Mouse (Mus musculus): ENCODE data around the gene Atp8a1. TPM values are rescaled to one million over a fixed set of nuclear protein-coding genes. Genes with fewer than 3 reads are reported as not detected.

Atp8a1 gene
- total and polyA plus RNA-seq, 3 experiments, result 4.4 to 11.2 (median 5.5) TPM

GRCm38 (mm10) chr5:67821987-67822401 is 25.2 kb downstream of the Atp8a1 start:
- Histone ChIP-seq H3K27ac (ENCODE audit: insufficient read depth, low read depth) (no peak overlapping the region), H3K4me1 (ENCODE audit: control insufficient read depth in 1 of 2, insufficient read depth in 2 of 2) (peaks cover 19 to 47% of the 10 kb centered on the region in 2 experiments), H3K9ac (ENCODE audit: insufficient read depth, low read depth) (peak overlapping the region; percentile 24; the same call in 1 of the 2 replicates), H3K36me3 (replicated peaks in 1 of 2; ENCODE audit: control insufficient read depth in 1 of 2, insufficient read depth in 1 of 2, low read length in 1 of 2) (no peaks in the 10 kb centered on the region), H3K79me2 (replicated peaks; ENCODE audit: control insufficient read depth, extremely low read depth, insufficient read depth, poor library complexity, severe bottlenecking) (no peaks in the 10 kb centered on the region), H3K27me3 (replicated peaks) (no peaks in the 10 kb centered on the region), H3K4me3 (replicated peaks in 1 of 3; ENCODE audit: low read depth in 2 of 3, low read length in 2 of 3, poor library complexity in 1 of 3) (no peak overlapping the region), H3K9me3 (replicated peaks; ENCODE audit: low read length) (no peaks in the 10 kb centered on the region), H3K4me2 (ENCODE audit: insufficient read depth, low read depth, poor library complexity, severe bottlenecking) (peak overlapping the region; percentile 83)
- peak; percentile 35 for DNase-seq (ENCODE audit: extremely low read depth)
- TF ChIP-seq TCF12 (IDR thresholded peaks at IDR 0.05; ENCODE audit: low read depth, low read length) (no peak), MXI1 (IDR thresholded peaks at IDR 0.05; ENCODE audit: low read depth, low read length) (peak; percentile 58; the same call in 1 of the 2 replicates), MAFK (IDR thresholded peaks at IDR 0.05; ENCODE audit: insufficient replicate concordance, low read length) (no peak), POLR2A (IDR thresholded peaks at IDR 0.05; ENCODE audit: low read depth, low read length) (0 out of 2 replicates have a peak, but pooled peaks have one; percentile 24), MEF2A (IDR thresholded peaks at IDR 0.05; ENCODE audit: borderline replicate concordance, low read depth, low read length) (peak; percentile 58), TBP (conservative IDR thresholded peaks at IDR 0.05; ENCODE audit: low read depth, low read length) (0 out of 2 replicates have a peak, but pooled peaks have one; percentile 23), MAX (IDR thresholded peaks at IDR 0.05; ENCODE audit: low read length) (peak; percentile 93), MYC (IDR thresholded peaks at IDR 0.05; ENCODE audit: low read depth, low read length) (peak; percentile 93), ELF1 (IDR thresholded peaks at IDR 0.05; ENCODE audit: low read depth, low read length) (peak; percentile 62), BHLHE40 (IDR thresholded peaks at IDR 0.05; ENCODE audit: low read depth, low read length) (peak; percentile 85)
- in situ Hi-C loops (cut with MboI; ENCODE audit: low pct_ligation_motif_present, low pct_unique_long_range_greater_than_20kb, low sequenced_read_pairs) (no loop called here), dilution Hi-C loops (cut with MboI; ENCODE audit: extremely low pct_ligation_motif_present, extremely low pct_unique_long_range_greater_than_20kb, low sequenced_read_pairs) (no loop called here)

- no peaks in the 10 kb centered on the region for H3K27me3 ChIP-seq (replicated peaks)
- TF ChIP-seq CHD2 (IDR thresholded peaks at IDR 0.05; ENCODE audit: low read length) (peak; percentile 57; the same call in 1 of the 2 replicates), MAX (IDR thresholded peaks at IDR 0.05; ENCODE audit: low read length) (no peak)
- peak overlapping the region; percentile 24; the same call in 1 of the 2 replicates for H3K9ac ChIP-seq (ENCODE audit: insufficient read depth, low read depth)
- H3K79me2 ChIP-seq (replicated peaks; ENCODE audit: control insufficient read depth, extremely low read depth, insufficient read depth, poor library complexity, severe bottlenecking), result no peaks in the 10 kb centered on the region
- H3K4me3 ChIP-seq (replicated peaks in 1 of 3; ENCODE audit: low read depth in 2 of 3, low read length in 2 of 3, poor library complexity in 1 of 3), result no peak overlapping the region
- DNase-seq (ENCODE audit: extremely low read depth), result no peak
- dilution Hi-C loops (cut with MboI; ENCODE audit: extremely low pct_ligation_motif_present, extremely low pct_unique_long_range_greater_than_20kb, low sequenced_read_pairs) (no loop called here), in situ Hi-C loops (cut with MboI; ENCODE audit: low pct_ligation_motif_present, low pct_unique_long_range_greater_than_20kb, low sequenced_read_pairs) (no loop called here)
- H3K27ac ChIP-seq (ENCODE audit: insufficient read depth, low read depth), result no peak overlapping the region
- peaks cover 13 to 39% of the 10 kb centered on the region in 2 experiments for H3K4me1 ChIP-seq (ENCODE audit: control insufficient read depth in 1 of 2, insufficient read depth in 2 of 2)
- no peaks in the 10 kb centered on the region for H3K9me3 ChIP-seq (replicated peaks; ENCODE audit: low read length)
- no peaks in the 10 kb centered on the region for H3K36me3 ChIP-seq (replicated peaks in 1 of 2; ENCODE audit: control insufficient read depth in 1 of 2, insufficient read depth in 1 of 2, low read length in 1 of 2)
- H3K4me2 ChIP-seq (ENCODE audit: insufficient read depth, low read depth, poor library complexity, severe bottlenecking), result peak overlapping the region; percentile 72
Observed at GRCm38 (mm10) chr5:67821185-67821584, 26.0 kb downstream of the Atp8a1 start.

- in situ Hi-C loops (cut with MboI; ENCODE audit: low pct_ligation_motif_present, low pct_unique_long_range_greater_than_20kb, low sequenced_read_pairs) (no loop called here), dilution Hi-C loops (cut with MboI; ENCODE audit: extremely low pct_ligation_motif_present, extremely low pct_unique_long_range_greater_than_20kb, low sequenced_read_pairs) (no loop called here)
- Histone ChIP-seq H3K79me2 (replicated peaks; ENCODE audit: control insufficient read depth, extremely low read depth, insufficient read depth, poor library complexity, severe bottlenecking) (no peaks in the 10 kb centered on the region), H3K4me3 (replicated peaks in 1 of 3; ENCODE audit: low read depth in 2 of 3, low read length in 2 of 3, poor library complexity in 1 of 3) (no peak overlapping the region), H3K4me2 (ENCODE audit: insufficient read depth, low read depth, poor library complexity, severe bottlenecking) (no peak overlapping the region), H3K4me1 (ENCODE audit: control insufficient read depth in 1 of 2, insufficient read depth in 2 of 2) (peaks cover 8 to 48% of the 10 kb centered on the region in 2 experiments), H3K9ac (ENCODE audit: insufficient read depth, low read depth) (no peak overlapping the region), H3K36me3 (replicated peaks in 1 of 2; ENCODE audit: control insufficient read depth in 1 of 2, insufficient read depth in 1 of 2, low read length in 1 of 2) (no peaks in the 10 kb centered on the region), H3K27me3 (replicated peaks) (no peaks in the 10 kb centered on the region), H3K27ac (ENCODE audit: insufficient read depth, low read depth) (no peak overlapping the region), H3K9me3 (replicated peaks; ENCODE audit: low read length) (no peaks in the 10 kb centered on the region)
- TF ChIP-seq CTCF (conservative IDR thresholded peaks at IDR 0.05 in 1 of 2, IDR thresholded peaks at IDR 0.05 in 1 of 2; ENCODE audit: low read depth in 2 of 2, low read length in 2 of 2), result no peak
- TF ChIP-seq HCFC1 (IDR thresholded peaks at IDR 0.05; ENCODE audit: low read depth, low read length), result no peak
- no peak for TF ChIP-seq TCF12 (IDR thresholded peaks at IDR 0.05; ENCODE audit: low read depth, low read length)
- no peak for TF ChIP-seq ZMIZ1 (IDR thresholded peaks at IDR 0.05; ENCODE audit: low read depth, low read length)
- no peak for TF ChIP-seq RCOR1 (conservative IDR thresholded peaks at IDR 0.05; ENCODE audit: low read depth, low read length)
- TF ChIP-seq TBP (conservative IDR thresholded peaks at IDR 0.05; ENCODE audit: low read depth, low read length), result no peak
- no peak for TF ChIP-seq SMC3 (IDR thresholded peaks at IDR 0.05; ENCODE audit: low read depth, low read length)
- no peak for TF ChIP-seq CHD2 (IDR thresholded peaks at IDR 0.05; ENCODE audit: low read length)
- TF ChIP-seq IRF4 (IDR thresholded peaks at IDR 0.05; ENCODE audit: low read depth, low read length), result no peak
- TF ChIP-seq POLR2A (IDR thresholded peaks at IDR 0.05; ENCODE audit: low read depth, low read length), result no peak
- TF ChIP-seq NRF1 (IDR thresholded peaks at IDR 0.05; ENCODE audit: low read depth, low read length), result no peak
- TF ChIP-seq ETS1 (conservative IDR thresholded peaks at IDR 0.05; ENCODE audit: low read depth, low read length), result no peak
- no peak for TF ChIP-seq USF2 (conservative IDR thresholded peaks at IDR 0.05; ENCODE audit: low read depth, low read length)
- TF ChIP-seq ELF1 (IDR thresholded peaks at IDR 0.05; ENCODE audit: low read depth, low read length), result no peak
- TF ChIP-seq E2F4 (IDR thresholded peaks at IDR 0.05; ENCODE audit: insufficient replicate concordance, low read depth, low read length), result no peak
- TF ChIP-seq GABPA (IDR thresholded peaks at IDR 0.05; ENCODE audit: insufficient replicate concordance, low read depth, low read length), result no peak
- TF ChIP-seq USF1 (IDR thresholded peaks at IDR 0.05; ENCODE audit: low read depth, low read length), result no peak
- no peak for DNase-seq (ENCODE audit: extremely low read depth)
Observed at GRCm38 (mm10) chr5:67819451-67819850, 27.8 kb downstream of the Atp8a1 start.

Data from CH12.LX (cell line).